Mouse (Mus musculus) kidney, postnatal 4 days (tissue): Measurements from ENCODE around the gene Plxna3.
A peak's percentile ranks its signal among the peaks of the same experiment; 100 is the strongest.

Source experiments
- DNase-seq, 2 experiments: peaks; one replicate each; pipeline ENCODE4 v3.0.0; 2021; ENCODE audit warnings: mixed read lengths in 2 of 2

Plxna3 gene

DNA sequence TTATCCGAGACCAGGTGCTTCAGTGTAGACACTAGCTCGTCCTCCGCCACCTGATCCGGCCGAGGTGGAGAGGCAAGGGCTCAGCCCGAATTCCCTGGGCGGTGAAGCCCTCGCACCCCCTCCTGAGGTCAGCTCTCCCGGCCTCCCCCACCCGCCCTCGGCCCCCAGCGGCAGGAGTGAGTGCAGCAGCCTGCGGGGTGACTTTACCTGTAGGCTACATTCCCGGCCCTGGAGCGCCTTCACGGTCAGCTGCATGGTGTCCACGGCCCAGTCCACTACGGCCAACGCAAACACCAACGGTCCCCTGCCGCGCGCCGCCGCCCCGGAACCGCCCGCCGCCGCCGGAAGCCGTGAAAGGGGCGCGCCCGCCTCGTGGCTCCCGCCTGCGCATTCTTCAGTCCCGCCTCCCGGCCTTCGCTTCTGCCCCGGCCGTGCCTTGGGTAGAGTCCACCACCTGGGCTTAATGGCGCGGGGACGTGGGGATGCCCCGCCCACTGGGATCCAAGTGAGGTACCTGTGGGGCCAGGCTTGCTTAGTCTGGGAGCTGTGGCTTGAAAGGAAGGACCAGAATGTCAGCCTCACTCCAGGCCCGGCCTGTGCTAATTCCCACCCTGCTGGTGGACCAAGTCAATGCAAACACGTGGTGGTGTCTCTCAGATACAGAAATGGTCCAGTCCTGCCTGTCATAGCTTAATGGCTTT, 39.5 kb downstream of the Plxna3 start:
- DNase-seq = peak; percentile 81 to 89

DNA sequence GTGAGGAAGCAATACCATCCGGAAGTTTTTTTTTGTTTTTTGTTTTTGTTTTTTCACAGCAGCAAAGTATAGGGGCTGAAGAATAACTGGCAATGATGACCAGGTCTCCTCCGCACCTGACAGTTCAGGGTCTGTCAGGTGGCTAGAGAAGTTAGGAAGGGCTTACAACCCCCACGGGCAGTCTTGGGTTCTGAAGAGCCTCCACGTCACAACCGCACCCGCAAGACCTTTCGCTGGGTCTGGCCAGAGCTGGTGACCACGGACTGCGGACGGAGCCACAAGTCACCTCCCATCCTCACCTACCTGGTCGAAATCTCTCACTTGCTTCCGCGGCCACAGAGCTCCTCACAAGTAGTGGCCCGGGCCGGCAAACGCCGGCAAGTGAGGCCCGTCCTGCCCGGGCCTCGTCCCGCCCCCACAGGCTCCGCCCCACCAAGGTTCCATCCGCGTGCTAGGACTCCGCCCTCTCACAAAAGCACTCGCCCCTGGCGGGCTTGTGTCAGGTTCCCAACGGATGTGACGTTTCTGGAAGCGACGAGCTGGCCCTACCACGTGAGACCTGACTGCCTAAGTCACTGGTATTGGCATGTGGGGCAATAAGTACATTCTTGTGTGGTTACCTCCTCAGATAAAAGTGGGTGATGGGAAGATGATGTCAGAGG, 44.2 kb downstream of the Plxna3 start, which contains the start of the genes Ubl4a and Slc10a3:
Gene Ubl4a (minus strand): TSS at position 331 of the 662 bp plus-strand sequence.
Gene Slc10a3 (minus strand): TSS at position 462 of the 662 bp plus-strand sequence.
- DNase-seq = peak; percentile 87 to 93

DNA sequence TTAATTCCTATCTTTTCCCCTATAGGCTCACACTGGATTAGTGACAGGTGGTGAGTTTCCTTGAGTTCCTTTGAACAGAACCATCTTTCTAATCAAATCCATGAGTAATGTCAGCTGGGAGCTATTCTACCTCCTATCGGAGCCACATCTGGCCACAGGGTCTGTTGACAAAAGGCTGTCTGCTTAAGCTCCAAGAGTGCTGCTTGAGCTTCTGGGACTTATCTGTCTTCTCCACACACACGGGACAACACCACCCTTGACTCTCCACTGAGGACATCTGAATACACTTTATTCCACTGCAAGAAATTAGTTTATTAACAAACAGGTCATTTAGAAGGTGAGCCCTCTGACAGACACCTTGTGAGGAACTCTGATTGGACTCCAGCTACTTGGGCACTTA, 55.6 kb downstream of the Plxna3 start:
- no peak for DNase-seq

DNA sequence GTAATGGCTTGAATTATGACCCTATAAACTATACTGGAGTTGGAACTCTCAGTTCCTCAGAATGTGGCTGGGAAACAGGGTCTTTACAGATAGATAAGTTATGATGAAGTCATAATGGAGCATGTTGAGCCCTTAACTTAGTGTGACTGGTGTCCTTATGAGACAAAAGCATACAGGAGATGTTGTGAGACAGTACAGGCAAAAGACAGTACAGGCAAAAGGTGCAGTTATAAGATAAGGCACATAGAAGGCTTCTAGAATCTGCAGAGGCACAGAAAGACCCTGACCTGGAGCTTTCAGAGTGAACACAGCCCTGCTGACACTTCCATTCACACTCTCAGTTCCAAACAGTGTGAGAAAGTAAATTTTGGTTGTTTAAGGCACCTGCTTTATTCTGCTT, 59.3 kb downstream of the Plxna3 start:
- no peak for DNase-seq

DNA sequence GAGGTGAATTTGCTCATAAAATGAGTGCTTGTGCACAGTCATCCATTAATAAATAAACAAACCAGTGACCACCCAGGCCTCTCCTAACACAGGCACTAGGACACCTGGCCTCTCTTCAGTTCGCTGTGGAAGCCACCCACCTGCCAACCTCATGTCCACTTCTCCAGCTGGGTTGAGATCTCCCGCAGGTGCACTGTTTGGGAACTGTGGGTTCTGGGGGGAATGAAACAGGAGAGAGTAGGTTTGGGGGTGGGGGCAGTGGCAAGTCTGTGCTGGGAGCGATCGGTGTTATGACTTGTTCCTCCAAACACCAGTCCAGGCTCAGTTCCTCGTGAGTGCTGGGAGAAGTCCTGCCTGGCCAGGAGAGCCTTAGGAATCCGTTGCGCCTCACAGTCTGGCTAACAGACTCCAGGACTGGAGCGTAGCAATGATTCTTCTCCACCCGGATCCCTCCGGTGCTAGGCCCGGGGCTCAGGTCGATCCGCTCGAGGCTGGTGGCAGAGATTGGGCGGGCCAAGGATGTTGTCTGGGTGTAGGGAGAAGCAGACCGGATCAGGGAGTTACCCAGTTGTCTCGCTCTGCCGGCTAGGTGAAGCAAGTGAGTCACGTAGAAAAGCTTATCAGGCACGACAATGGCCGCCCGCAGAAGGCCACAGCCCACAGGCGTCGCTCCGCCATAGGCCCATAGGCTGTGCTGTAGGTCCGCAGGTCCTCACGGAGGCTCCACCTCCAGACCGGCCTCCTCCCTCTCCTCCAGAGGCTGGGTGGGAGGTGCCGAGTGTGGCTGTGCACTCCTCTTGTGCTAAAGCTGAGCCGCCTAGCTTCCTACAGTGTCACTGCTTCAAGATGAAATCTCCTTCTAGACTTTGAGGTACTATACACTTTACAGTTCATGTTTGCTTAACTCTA, 63.9 kb downstream of the Plxna3 start, which contains the start of the genes Fam3a and Ikbkg:
Gene Fam3a (minus strand): TSS at position 738 of the 909 bp plus-strand sequence.
Gene Ikbkg (plus strand): TSS at position 756 of the 909 bp plus-strand sequence.
- DNase-seq = peak; percentile 83 to 91
